23 mouse cellular contexts compared by ENCODE assay signal in the genomic region with DNA sequence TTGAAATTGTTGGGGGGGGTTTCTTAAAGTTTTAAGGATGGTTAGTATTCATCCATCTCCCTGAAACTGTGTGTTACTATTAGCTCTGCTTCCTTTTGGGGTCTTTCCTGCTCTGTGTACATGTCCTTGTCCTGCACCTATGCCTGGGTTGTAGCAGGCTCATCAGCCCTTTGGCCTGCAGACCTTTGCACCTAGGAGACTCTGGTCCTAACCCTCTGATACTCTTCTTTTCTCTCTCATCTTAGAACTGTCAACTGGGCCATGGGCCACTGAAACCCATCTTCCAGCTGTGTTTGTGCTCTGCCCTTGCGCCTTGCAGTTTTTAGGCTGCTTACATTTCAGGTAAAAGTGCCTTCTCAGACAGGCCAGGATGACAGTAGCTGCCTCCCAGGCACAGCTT.
"Had no signal": no experiment of that assay in that cellular context is flagged by ENCODE, and none has a peak within 500 bp of the region (broad histone marks: within the 10 kb centered on the region; RNA-seq: fewer than 3 reads in every experiment).

No protein-coding gene starts in this region.

- H3K27ac ChIP-seq: heart, adult 2 months; heart, embryonic 13.5 days; heart, embryonic 15.5 days; hindbrain, embryonic 10.5 days; hindbrain, embryonic 12.5 days; hindbrain, embryonic 14.5 days; intestine, embryonic 15.5 days; layer of hippocampus, adult 2 months; left cerebral cortex, adult 2 months; liver, embryonic 12.5 days; liver, embryonic 14.5 days had no signal

- H3K9ac ChIP-seq: heart, embryonic 13.5 days; heart, embryonic 15.5 days; hindbrain, embryonic 12.5 days; hindbrain, embryonic 14.5 days; intestine, embryonic 15.5 days; limb, embryonic 12.5 days; liver, embryonic 12.5 days; liver, embryonic 14.5 days had no signal

- DNase-seq: gastrocnemius, postnatal 25 days; heart, adult 2 months; heart, postnatal 14 days; heart, postnatal 4 days; kidney, adult 8-10 months; kidney, postnatal 10 days; kidney, postnatal 4 days; liver had no signal

- H3K4me1 ChIP-seq: intestine, embryonic 15.5 days had no signal

- H3K9me3 ChIP-seq: heart, embryonic 13.5 days; heart, embryonic 15.5 days; hindbrain, embryonic 10.5 days; hindbrain, embryonic 12.5 days; intestine, embryonic 15.5 days; limb, embryonic 10.5 days; limb, embryonic 12.5 days; liver, embryonic 12.5 days had no signal

- H3K4me3 ChIP-seq: heart, adult 2 months; heart, embryonic 13.5 days; heart, embryonic 15.5 days; hindbrain, embryonic 10.5 days; hindbrain, embryonic 12.5 days; intestine, embryonic 15.5 days; layer of hippocampus, adult 2 months; left cerebral cortex, adult 2 months; limb, embryonic 10.5 days; limb, embryonic 12.5 days; liver, embryonic 12.5 days had no signal

- ATAC-seq: hindbrain, embryonic 16.5 days; inflammation-experienced regulatory T-cells, adult 6 months; intestine, embryonic 15.5 days; intestine, postnatal 0 days; liver, embryonic 12.5 days had no signal

- H3K27me3 ChIP-seq: heart, embryonic 13.5 days; heart, embryonic 15.5 days; hindbrain, embryonic 12.5 days; intestine, embryonic 15.5 days; limb, embryonic 12.5 days; liver, embryonic 12.5 days had no signal

- H3K4me2 ChIP-seq: heart, embryonic 13.5 days; heart, embryonic 15.5 days; hindbrain, embryonic 12.5 days; hindbrain, embryonic 14.5 days; intestine, embryonic 15.5 days; limb, embryonic 12.5 days; liver, embryonic 12.5 days had no signal
